Mouse (Mus musculus) hindbrain, embryonic 14.5 days (tissue): ENCODE measurements around the gene Mob3b. TPM values are rescaled to one million over a fixed set of nuclear protein-coding genes. Genes with fewer than 3 reads are reported as not detected.
"Not testable (repeated sequence)": the region's sequence is repeated elsewhere in the genome, so short reads cannot be mapped to it uniquely, and the experiment has no call there.

Experiments used
- ATAC-seq: fragments of 200-750 bp; cut with Nextera tagmentation; 2 replicates; pipeline ENCODE4 v1.8.0; 2017; ENCODE audit warnings: moderate number of reproducible peaks, mild to moderate bottlenecking, moderate TSS enrichment, moderate library complexity; ENCODE audit not compliant: low FRiP score
- DNase-seq: peaks from one replicate; pipeline ENCODE4 v3.0.0-alpha.2; 2015; ENCODE audit warnings: low spot score
- H3K27ac ChIP-seq: fragments of 300-500 bp; sonication (generic); 2 replicates; pipeline ENCODE4 v1.5.1; 2014; ENCODE audit warnings: mild to moderate bottlenecking, moderate library complexity
- H3K27me3 ChIP-seq: fragments of 300-500 bp; sonication (generic); 2 replicates; pipeline ENCODE4 v1.6.1; 2014; ENCODE audit warnings: mild to moderate bottlenecking, low read length, mixed read lengths; ENCODE audit not compliant: control insufficient read depth, insufficient read depth
- H3K36me3 ChIP-seq: fragments of 300-500 bp; sonication (generic); replicated peaks from 2 replicates; pipeline ENCODE4 v1.6.1; 2014; ENCODE audit not compliant: control insufficient read depth, insufficient read depth
- H3K4me1 ChIP-seq: fragments of 300-500 bp; sonication (generic); replicated peaks from 2 replicates; pipeline ENCODE4 v1.6.1; 2014; ENCODE audit warnings: antibody characterized with exemption, low read length, mixed read lengths; ENCODE audit not compliant: control insufficient read depth, insufficient read depth
- H3K4me2 ChIP-seq: fragments of 300-500 bp; sonication (generic); replicated peaks from 2 replicates; pipeline ENCODE4 v1.6.1; 2014; ENCODE audit warnings: mild to moderate bottlenecking, moderate library complexity
- H3K4me3 ChIP-seq: fragments of 300-500 bp; sonication (generic); replicated peaks from 2 replicates; pipeline ENCODE4 v1.5.1; 2014; ENCODE audit warnings: mild to moderate bottlenecking, low read length
- H3K9ac ChIP-seq: fragments of 300-500 bp; sonication (generic); 2 replicates; pipeline ENCODE4 v1.6.1; 2014
- H3K9me3 ChIP-seq: fragments of 300-500 bp; sonication (generic); 2 replicates; pipeline ENCODE4 v1.6.1; 2016; ENCODE audit warnings: low read length; ENCODE audit not compliant: control insufficient read depth
- WGBS: fragments of 180-500 bp; shearing (Covaris S2); extraction: QIAGEN DNeasy Blood & Tissue Kit; methylation state at CpG from one replicate; pipeline ENCODE4 v1.1.7; 2014; 5-methylcytosine and 5-hydroxymethylcytosine counted together
- polyA plus RNA-seq: library from polyadenylated mRNA; unstranded; fragments of >200 nt; fragmentation: Nextera tagmentation; extraction: Ambion mirVana; gene quantifications from 2 replicates; pipeline ENCODE4 v1.2.1, GENCODE M21; 2014

Mob3b gene
- polyA plus RNA-seq, 1 experiment from 2014 or later: 4.0 TPM

DNA sequence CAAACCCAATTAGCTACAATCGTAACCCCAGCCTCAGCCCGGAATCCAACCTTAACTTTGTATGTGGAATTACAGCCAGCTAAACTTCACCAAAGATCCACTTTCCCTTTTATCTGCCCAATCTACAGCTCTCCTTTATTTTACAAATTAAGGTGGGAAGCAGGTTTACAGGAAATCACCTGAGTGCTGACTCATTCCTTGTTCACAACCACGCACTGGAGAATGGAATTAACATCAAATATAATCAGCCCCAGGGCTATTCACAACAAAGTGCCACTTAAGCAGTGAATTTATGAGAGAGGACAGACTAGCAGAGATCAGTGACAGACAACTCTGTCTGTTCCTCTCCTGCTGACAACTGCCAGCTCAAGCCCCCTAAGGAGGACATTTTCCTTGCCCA lies 245.9 kb downstream of the Mob3b start:
- 74% methylated on average over 3 of the region's 3 CpGs for WGBS
- Histone ChIP-seq H3K4me2 (no peak overlapping the region), H3K27me3 (no peaks in the 10 kb centered on the region), H3K27ac (no peak overlapping the region), H3K4me1 (no peaks in the 10 kb centered on the region), H3K4me3 (no peak overlapping the region), H3K36me3 (no peaks in the 10 kb centered on the region), H3K9me3 (no peaks in the 10 kb centered on the region), H3K9ac (no peak overlapping the region)
- DNase-seq: no peak
- ATAC-seq: no peak

- Histone ChIP-seq H3K36me3 (no peaks in the 10 kb centered on the region), H3K9me3 (no peaks in the 10 kb centered on the region), H3K27me3 (no peaks in the 10 kb centered on the region), H3K9ac (no peak overlapping the region), H3K4me3 (no peak overlapping the region), H3K27ac (no peak overlapping the region), H3K4me1 (no peaks in the 10 kb centered on the region), H3K4me2 (no peak overlapping the region)
- WGBS: 93% methylated on average over 7 of the region's 7 CpGs
- DNase-seq: no peak
- ATAC-seq: no peak
Measured at GRCm38 (mm10) chr4:34908127-34908526, 249.2 kb downstream of the Mob3b start.

DNA sequence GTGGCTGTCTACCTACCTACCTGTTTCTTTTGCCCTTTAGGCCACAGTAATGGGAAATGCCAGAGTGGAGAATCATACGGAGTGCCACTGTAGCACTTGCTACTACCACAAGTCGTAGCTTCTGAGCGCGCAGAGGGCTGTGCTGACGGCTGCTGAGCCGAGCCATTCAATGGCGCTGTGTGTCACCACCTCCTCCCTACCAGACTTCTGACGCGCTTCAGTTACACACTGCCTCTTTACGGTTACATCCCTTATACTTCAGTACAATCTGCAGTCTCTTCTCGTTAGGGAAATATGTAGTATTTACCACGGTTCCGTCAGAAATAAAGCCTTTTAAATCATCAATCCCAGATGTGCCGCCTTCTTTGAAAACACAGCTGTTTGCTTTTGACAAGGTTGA lies 250.3 kb downstream of the Mob3b start:
- Histone ChIP-seq H3K9ac (no peak overlapping the region), H3K4me2 (no peak overlapping the region), H3K9me3 (no peaks in the 10 kb centered on the region), H3K4me3 (no peak overlapping the region), H3K27me3 (no peaks in the 10 kb centered on the region), H3K36me3 (no peaks in the 10 kb centered on the region), H3K4me1 (no peaks in the 10 kb centered on the region), H3K27ac (no peak overlapping the region)
- ATAC-seq (no peak), DNase-seq (no peak)
- 51% methylated on average over 14 of the region's 14 CpGs for WGBS

DNA sequence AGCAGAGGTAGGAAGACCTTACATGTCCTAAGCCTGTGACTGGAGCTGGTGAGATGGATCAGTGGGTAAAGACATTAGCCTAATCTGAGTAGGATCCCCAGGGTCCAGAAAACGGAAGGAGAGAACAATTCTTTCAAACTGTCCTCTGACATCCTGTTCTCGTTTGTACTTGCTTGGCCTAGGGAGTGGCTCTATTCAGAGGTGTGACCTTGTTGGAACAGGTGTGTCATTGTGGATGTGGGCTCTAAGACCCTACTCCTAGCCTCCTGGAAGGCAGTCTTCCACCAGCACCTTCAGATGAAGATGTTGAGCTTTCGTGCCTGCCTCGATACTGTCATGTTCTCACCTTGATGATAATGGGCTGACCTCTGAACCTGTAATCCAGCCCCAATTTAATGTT lies 251.1 kb downstream of the Mob3b start:
- H3K9ac ChIP-seq: no peak overlapping the region
- H3K36me3 ChIP-seq: no peaks in the 10 kb centered on the region
- H3K4me3 ChIP-seq: no peak overlapping the region
- H3K4me2 ChIP-seq: no peak overlapping the region
- H3K9me3 ChIP-seq: no peaks in the 10 kb centered on the region
- DNase-seq: no peak
- no peak for ATAC-seq
- WGBS: 83% methylated on average over 4 of the region's 4 CpGs
- no peaks in the 10 kb centered on the region for H3K27me3 ChIP-seq
- no peak overlapping the region for H3K27ac ChIP-seq
- no peaks in the 10 kb centered on the region for H3K4me1 ChIP-seq

GRCm38 (mm10) chr4:34905396-34905795 lies 251.9 kb downstream of the Mob3b start:
- DNase-seq: no peak

GRCm38 (mm10) chr4:34901582-34901981 lies 255.7 kb downstream of the Mob3b start:
- ATAC-seq, H3K4me1 ChIP-seq, H3K36me3 ChIP-seq, H3K4me3 ChIP-seq, H3K27me3 ChIP-seq, H3K9me3 ChIP-seq, DNase-seq, H3K9ac ChIP-seq, H3K27ac ChIP-seq, H3K4me2 ChIP-seq: not testable (repeated sequence)
- WGBS: 74% methylated on average over 3 of the region's 3 CpGs

More at GRCm38 (mm10) chr4:34905396-34905795, 251.9 kb downstream of the Mob3b start:
- Histone ChIP-seq H3K4me1 (no peaks in the 10 kb centered on the region), H3K4me3 (no peak overlapping the region), H3K27ac (no peak overlapping the region), H3K4me2 (no peak overlapping the region), H3K9ac (no peak overlapping the region), H3K9me3 (no peaks in the 10 kb centered on the region), H3K27me3 (no peaks in the 10 kb centered on the region), H3K36me3 (no peaks in the 10 kb centered on the region)
- 60% methylated on average over 5 of the region's 5 CpGs for WGBS
- ATAC-seq: no peak

- no peaks in the 10 kb centered on the region for H3K36me3 ChIP-seq
- DNase-seq: no peak
- no peak overlapping the region for H3K4me2 ChIP-seq
- 73% methylated on average over 4 of the region's 4 CpGs for WGBS
- H3K9me3 ChIP-seq: no peaks in the 10 kb centered on the region
- H3K27ac ChIP-seq: no peak overlapping the region
- no peak for ATAC-seq
- no peak overlapping the region for H3K9ac ChIP-seq
- no peaks in the 10 kb centered on the region for H3K4me1 ChIP-seq
- H3K4me3 ChIP-seq: no peak overlapping the region
- H3K27me3 ChIP-seq: no peaks in the 10 kb centered on the region
Measured at GRCm38 (mm10) chr4:34901166-34901565, 256.1 kb downstream of the Mob3b start.

DNA sequence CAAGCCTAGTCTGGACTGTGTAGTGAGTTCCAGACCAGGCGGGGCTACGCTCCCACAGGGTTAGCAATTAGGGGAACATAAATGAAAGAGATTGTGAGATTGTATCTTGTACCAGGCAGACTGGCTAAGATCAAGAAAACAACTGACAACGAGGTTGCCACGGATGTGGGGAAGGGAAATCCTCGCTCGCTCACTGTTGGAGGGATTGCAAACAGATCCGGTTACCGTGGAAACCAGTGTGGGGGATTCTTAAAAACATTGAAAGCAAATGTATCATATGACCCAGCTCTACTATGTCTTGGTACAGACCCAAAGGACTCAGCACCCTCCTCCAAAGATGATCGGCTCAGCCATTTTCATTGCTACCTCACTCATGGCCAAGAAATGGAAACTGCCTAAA lies 257.1 kb downstream of the Mob3b start:
- no peaks in the 10 kb centered on the region for H3K9me3 ChIP-seq
- ATAC-seq (no peak), DNase-seq (no peak)
- no peak overlapping the region for H3K9ac ChIP-seq
- WGBS: 57% methylated on average over 9 of the region's 9 CpGs
- H3K4me1 ChIP-seq: no peaks in the 10 kb centered on the region
- H3K27ac ChIP-seq: no peak overlapping the region
- no peaks in the 10 kb centered on the region for H3K27me3 ChIP-seq
- no peak overlapping the region for H3K4me3 ChIP-seq
- no peak overlapping the region for H3K4me2 ChIP-seq
- H3K36me3 ChIP-seq: no peaks in the 10 kb centered on the region

DNA sequence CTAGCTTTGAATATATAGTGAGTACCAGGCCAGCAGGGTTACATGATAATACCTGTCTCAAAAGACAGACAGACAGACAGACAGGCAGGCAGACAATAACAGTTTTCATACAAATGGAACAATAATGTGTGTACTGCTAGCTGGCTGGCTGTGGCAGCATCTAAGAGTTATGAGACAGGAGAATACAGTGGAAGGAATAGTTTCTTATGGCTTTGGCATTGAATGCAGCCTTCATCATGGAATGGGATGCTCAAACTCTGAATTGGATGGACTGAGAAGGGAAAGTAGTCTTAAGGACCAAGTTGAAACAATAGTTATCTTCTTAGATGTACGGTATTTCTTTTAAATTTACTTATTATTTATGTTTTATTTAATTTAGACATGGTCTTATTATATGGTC lies 258.0 kb downstream of the Mob3b start:
- Histone ChIP-seq H3K9ac (no peak overlapping the region), H3K4me1 (no peaks in the 10 kb centered on the region), H3K4me3 (no peak overlapping the region), H3K36me3 (no peaks in the 10 kb centered on the region), H3K27ac (no peak overlapping the region), H3K27me3 (no peaks in the 10 kb centered on the region), H3K4me2 (no peak overlapping the region), H3K9me3 (no peaks in the 10 kb centered on the region)
- ATAC-seq (no peak), DNase-seq (no peak)
- WGBS: 91% methylated on average over 1 of the region's 1 CpGs
